Mouse (Mus musculus): ENCODE data around the gene Wdr90.
"Not testable (repeated sequence)": the region's sequence is repeated elsewhere in the genome, so short reads cannot be mapped to it uniquely, and the experiment has no call there.

Wdr90 gene

GRCm38 (mm10) chr17:25809606-25810340, 51.5 kb downstream of the Wdr90 start:
- no peak for DNase-seq (ENCODE audit: extremely low spot score, low read depth, low spot score)

- no peak for DNase-seq (ENCODE audit: extremely low spot score, low read depth, low spot score)
Observed at GRCm38 (mm10) chr17:25808789-25809605, 52.3 kb downstream of the Wdr90 start, which contains the start of gene Fbxl16. Gene Fbxl16 (plus strand): TSS chr17:25809085.

GRCm38 (mm10) chr17:25808028-25808427, 53.3 kb downstream of the Wdr90 start:
- no peak for DNase-seq (ENCODE audit: extremely low spot score, low read depth, low spot score)

GRCm38 (mm10) chr17:25807452-25807851, 53.8 kb downstream of the Wdr90 start:
- not testable (repeated sequence) for DNase-seq (ENCODE audit: extremely low spot score, low read depth, low spot score)

GRCm38 (mm10) chr17:25806507-25806906, 54.8 kb downstream of the Wdr90 start:
- no peak for DNase-seq (ENCODE audit: extremely low spot score, low read depth, low spot score)

- DNase-seq (ENCODE audit: extremely low spot score, low read depth, low spot score) = no peak
Observed at GRCm38 (mm10) chr17:25802825-25803517, 58.3 kb downstream of the Wdr90 start.

GRCm38 (mm10) chr17:25801029-25801428, 60.3 kb downstream of the Wdr90 start:
- DNase-seq (ENCODE audit: extremely low spot score, low read depth, low spot score) = no peak

GRCm38 (mm10) chr17:25796951-25797369, 64.3 kb downstream of the Wdr90 start, which contains the start of gene Metrn:
Gene Metrn (minus strand): TSS chr17:25797136.
- no peak for DNase-seq (ENCODE audit: extremely low spot score, low read depth, low spot score)

GRCm38 (mm10) chr17:25796211-25796771, 65.0 kb downstream of the Wdr90 start:
- DNase-seq (ENCODE audit: extremely low spot score, low read depth, low spot score) = no peak

- peak; percentile 49 for DNase-seq (ENCODE audit: extremely low spot score, low read depth, low spot score)
Observed at GRCm38 (mm10) chr17:25795609-25796092, 65.7 kb downstream of the Wdr90 start, which contains the start of gene AC134908.4. Gene AC134908.4 (minus strand): TSS chr17:25795659.

GRCm38 (mm10) chr17:25794998-25795397, 66.3 kb downstream of the Wdr90 start:
- DNase-seq (ENCODE audit: extremely low spot score, low read depth, low spot score) = no peak

Data from hindlimb bud, embryonic 11.5 days (tissue).